Mouse (Mus musculus) left cerebral cortex, postnatal 10 days (tissue): ENCODE data around the gene Selenon. TPM values are rescaled to one million over a fixed set of nuclear protein-coding genes. Genes with fewer than 3 reads are reported as not detected.
A peak's percentile ranks its signal among the peaks of the same experiment; 100 is the strongest.

ENCODE experiments used
- DNase-seq, 2 experiments: peaks; one replicate each; pipeline ENCODE4 v3.0.0; 2021 to 2022; ENCODE audit warnings: low spot score in 2 of 2, mixed read lengths in 1 of 2; ENCODE audit errors: extremely low spot score in 1 of 2
- intact Hi-C: fragments of 180-260 bp; cut with DNase I; formaldehyde crosslinking; loops from one replicate; pipeline ENCODE4 v1.15.1; 2025
- total RNA-seq, 2 experiments: library from RNA; stranded (reverse); gene quantifications; 2 replicates each; pipeline ENCODE4 v1.2.3; 2021

Selenon gene
- total RNA-seq, 2 experiments from 2014 or later: 17.6 to 19.7 TPM

DNA sequence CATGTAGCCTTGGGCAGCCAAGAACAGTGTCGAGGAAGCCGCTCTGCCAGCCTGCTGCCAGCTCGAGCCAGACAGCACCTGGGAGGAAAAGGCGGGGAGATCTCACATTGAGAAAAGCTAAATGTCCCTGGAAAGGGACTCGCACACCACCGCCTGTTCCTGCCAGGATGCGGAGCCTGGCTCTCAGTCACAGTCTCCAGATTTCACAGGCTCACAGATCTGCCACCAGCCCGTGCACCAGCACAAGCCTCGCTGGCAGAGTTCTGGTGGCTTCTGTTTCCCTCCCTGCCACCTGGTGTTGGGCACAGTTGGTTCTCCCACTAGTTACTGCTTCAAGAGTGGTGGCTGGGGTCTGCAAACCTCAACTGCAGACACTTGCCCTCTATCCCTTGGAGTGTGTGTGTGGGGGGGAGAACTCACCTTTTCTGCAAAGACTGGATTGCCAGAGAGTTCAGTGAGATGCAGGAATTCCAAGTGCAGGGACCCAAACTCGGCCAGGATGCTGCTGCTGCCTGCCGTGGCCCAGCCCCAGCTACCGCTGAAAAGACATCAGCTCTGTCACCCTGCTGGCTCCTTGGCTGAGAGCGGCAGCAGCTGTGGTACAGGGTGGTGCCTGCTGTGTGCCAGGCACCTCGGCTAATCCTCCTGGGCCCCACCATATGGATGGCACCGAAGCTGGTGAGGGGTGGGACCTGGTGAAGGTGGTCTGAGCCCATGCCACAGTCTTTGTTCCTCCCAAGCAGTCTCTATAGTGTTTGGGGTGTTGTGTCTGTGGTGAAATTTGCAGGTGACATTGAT lies 28.6 kb upstream of the Selenon start:
- DNase-seq: peak in 1 of 2 experiments; percentile 69
- intact Hi-C loops: no loop called here

- no peak for DNase-seq
- intact Hi-C loops: no loop called here
Measured at GRCm38 (mm10) chr4:134579620-134580019, 27.7 kb upstream of the Selenon start.

GRCm38 (mm10) chr4:134579212-134579611 lies 27.2 kb upstream of the Selenon start:
- intact Hi-C loops: no loop called here
- no peak for DNase-seq

DNA sequence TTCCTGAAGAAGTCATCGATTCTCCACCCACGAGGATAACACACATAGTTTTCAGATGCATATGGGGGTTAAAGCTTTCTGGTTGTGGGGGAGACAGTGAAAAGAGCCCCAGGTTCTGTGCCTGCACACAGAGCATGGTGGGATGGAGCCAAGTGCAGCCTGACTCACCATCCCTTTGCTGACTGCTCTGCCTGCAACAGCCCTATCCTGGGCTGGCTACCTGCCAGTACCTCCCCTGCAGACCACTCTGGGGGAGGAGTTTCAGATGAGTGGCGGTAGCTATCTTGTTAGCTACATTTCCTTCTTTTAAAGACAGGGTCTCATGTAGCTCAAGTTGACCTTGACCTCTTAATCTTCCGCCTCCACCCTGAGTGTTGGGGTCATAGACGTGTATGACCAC lies 26.4 kb upstream of the Selenon start:
- intact Hi-C loops: no loop called here

GRCm38 (mm10) chr4:134577281-134577680 lies 25.3 kb upstream of the Selenon start:
- intact Hi-C loops: no loop called here
- DNase-seq: no peak

More for the DNA sequence above, 26.4 kb upstream of the Selenon start:
- no peak for DNase-seq

GRCm38 (mm10) chr4:134575486-134575885 lies 23.5 kb upstream of the Selenon start:
- no peak for DNase-seq
- intact Hi-C loops: no loop called here

DNA sequence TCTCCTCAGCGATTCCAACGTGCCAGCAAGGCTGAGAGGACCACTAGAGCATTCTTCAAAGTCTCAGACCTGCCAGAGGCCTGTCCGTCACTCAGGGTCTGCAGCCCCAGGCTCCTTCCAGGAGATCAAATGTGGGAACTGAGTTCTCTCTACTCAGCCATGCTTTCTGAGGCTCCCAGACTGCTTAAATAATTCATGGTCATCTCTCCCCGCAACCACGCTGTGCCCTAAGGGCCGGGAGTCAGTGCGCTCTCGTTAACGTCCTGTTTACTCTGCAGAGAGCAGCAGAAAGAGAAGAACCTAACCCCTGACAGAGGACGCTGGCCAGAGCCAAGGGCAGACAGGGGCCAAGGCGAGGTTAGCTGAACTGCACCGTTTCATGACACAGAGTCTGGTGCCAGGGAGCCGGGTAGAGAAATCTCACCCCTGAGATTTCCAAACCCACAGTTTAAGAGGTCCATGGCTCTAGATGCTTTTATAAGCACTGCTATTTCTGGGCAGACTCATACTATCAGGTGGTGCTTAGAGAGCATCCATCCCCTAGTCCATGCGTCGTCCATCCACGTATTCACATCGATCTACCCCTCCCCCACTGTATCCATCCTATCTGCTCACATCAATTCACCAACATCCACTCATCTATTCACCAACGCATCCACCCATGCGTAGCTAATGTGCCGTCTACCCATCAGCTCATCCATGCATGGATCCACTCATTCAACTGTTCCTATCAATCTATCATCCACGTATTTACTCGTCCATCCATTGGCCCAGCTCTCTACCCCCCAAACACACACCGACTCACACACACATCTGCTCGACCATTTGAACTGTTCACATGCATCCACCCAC lies 20.7 kb upstream of the Selenon start:
- DNase-seq: no peak
- intact Hi-C loops: no loop called here

DNA sequence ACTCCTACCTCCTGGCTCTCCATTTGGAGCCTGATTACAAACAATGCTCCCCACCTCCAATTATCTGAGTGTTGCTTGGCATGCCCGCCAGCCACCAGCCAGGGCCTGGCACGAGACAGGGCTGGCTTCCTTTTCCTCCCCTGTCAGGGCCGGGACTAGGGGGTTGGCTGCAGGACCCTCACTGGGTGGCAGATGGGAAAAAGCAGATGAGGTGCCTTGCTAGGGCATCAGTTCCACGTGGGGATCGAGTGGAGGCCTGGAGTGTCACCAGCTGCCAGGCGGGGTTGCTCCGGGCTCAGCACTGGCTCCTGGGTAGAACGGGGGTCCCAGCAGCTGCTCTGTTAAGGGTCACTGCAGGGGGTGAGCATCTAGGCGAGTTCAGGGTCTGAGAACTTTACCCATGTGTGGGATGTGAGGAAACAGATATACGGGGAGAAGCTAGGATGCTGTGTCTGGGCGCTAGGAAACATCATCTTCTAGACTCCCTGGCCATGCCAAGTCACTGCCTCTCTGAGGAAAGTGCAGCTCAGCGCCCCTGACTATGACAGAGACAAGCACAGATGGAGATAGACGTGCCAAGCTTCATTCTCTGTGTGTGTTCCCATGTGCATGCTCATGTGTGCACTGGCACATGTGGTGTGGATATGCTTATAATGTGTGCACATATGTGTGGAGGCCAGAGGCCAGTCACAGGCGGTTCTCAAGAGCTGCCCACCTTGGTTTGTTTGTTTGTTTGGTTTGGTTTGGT lies 18.9 kb upstream of the Selenon start:
- intact Hi-C loops: no loop called here
- no peak for DNase-seq

DNA sequence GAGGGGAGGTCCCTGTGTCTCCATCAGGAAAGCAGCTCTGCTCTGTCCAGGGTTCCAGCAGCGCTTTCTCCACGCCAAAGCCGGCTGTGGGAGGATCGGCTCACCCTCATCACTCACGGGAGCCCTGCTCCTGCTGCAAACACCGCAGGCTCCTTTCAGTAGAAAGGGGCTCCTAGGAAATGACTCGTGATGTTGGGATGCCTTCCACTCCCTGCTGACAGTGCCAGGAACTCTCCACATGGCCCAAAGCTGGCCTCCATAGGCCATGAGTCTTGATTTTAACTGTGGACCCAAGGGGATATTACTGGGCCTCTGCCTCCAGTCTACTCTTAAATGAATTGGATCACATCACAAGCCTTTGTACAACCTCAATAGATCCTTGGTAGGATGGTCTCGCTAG lies 17.9 kb upstream of the Selenon start:
- no peak for DNase-seq
- intact Hi-C loops: no loop called here

DNA sequence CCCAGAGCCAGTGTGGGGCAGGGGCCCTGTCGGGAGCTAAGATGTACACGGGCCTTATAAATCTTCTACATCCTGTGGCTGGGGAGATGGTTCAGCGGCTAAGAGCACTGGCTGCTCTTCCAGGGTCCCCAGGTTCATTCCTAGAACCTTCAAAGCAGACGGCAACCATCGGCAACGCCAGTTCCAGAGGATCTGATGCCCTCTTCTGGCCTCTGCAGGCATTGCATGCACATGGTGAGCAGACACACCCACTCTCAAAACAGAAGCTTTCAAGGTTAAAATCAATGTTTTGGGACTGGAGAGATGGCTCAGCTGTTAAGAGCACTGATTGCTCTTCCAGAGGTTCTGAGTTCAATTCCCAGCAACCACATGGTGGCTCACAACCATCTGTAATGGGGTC lies 17.2 kb upstream of the Selenon start:
- intact Hi-C loops: no loop called here
- no peak for DNase-seq

GRCm38 (mm10) chr4:134567377-134568226 lies 15.6 kb upstream of the Selenon start:
- DNase-seq: peak in 1 of 2 experiments; percentile 23
- intact Hi-C loops: no loop called here

DNA sequence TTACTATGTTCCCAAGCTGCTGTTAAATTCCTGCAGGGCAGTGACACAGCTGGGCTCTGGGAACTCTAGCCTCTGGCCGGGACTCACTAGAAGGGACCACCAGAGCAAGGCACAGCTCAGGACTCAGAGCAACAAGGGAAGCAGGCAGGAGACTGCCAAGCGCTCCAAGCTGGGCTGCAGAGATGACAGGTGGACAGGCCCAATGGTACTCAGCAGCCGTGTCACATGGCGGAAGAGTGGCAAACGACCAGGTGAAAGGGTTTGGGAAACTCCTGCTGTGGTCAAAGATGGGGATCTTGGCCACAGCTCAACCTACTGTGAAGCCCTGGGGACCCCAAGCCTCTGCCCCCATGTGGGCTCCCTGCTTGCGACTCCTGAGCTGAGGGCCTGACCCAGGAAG lies 12.1 kb upstream of the Selenon start:
- DNase-seq: no peak
- intact Hi-C loops: no loop called here

- no peak for DNase-seq
- intact Hi-C loops: no loop called here
Measured at GRCm38 (mm10) chr4:134563624-134564023, 11.7 kb upstream of the Selenon start.

- intact Hi-C loops: no loop called here
- no peak for DNase-seq
Measured at GRCm38 (mm10) chr4:134562014-134562413, 10.0 kb upstream of the Selenon start.

DNA sequence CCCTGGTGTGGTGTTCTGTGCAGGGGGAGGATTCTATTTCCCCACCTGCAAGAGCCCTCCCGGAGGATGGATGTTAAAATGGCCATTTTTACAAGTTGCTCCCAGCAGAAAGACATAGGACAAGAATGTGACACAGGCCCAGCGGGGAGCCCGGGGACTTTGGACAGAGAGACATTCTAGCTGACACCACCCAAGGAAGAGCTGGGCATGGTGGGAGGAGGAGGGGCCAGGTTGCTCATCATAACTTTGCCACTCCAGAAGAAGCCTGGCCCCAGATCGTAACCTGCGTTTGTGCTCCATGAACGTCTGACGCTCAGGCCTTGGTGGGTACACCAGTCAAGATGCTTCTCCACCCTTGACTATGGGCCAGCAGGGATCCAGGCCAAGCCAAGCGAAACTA lies 8.7 kb upstream of the Selenon start:
- intact Hi-C loops: no loop called here
- DNase-seq: no peak

GRCm38 (mm10) chr4:134559154-134559553 lies 7.2 kb upstream of the Selenon start:
- intact Hi-C loops: no loop called here

GRCm38 (mm10) chr4:134558570-134559113 lies 6.7 kb upstream of the Selenon start:
- intact Hi-C loops: no loop called here
- DNase-seq: no peak

More at GRCm38 (mm10) chr4:134559154-134559553, 7.2 kb upstream of the Selenon start:
- no peak for DNase-seq

- intact Hi-C loops: no loop called here
- DNase-seq: no peak
Measured at GRCm38 (mm10) chr4:134557626-134558249, 5.8 kb upstream of the Selenon start.
